Mouse (Mus musculus) left cerebral cortex, postnatal 25 days (tissue): ENCODE data around the gene Gabarapl2. TPM values are rescaled to one million over a fixed set of nuclear protein-coding genes. Genes with fewer than 3 reads are reported as not detected.
"Not testable (repeated sequence)": the region's sequence is repeated elsewhere in the genome, so short reads cannot be mapped to it uniquely, and the experiment has no call there.

ENCODE experiments used
- DNase-seq, 2 experiments: peaks; one replicate each; pipeline ENCODE4 v3.0.0; 2022; ENCODE audit warnings: low spot score in 2 of 2, mixed read lengths in 1 of 2
- intact Hi-C: fragments of 180-260 bp; cut with DNase I; formaldehyde crosslinking; loops from one replicate; pipeline ENCODE4 v1.15.1; 2025
- total RNA-seq, 2 experiments: library from RNA; stranded (reverse); gene quantifications; 2 replicates each; pipeline ENCODE4 v1.2.3; 2021

Gene Gabarapl2
- total RNA-seq, 2 experiments from 2014 or later, result 219 to 220 TPM

DNA sequence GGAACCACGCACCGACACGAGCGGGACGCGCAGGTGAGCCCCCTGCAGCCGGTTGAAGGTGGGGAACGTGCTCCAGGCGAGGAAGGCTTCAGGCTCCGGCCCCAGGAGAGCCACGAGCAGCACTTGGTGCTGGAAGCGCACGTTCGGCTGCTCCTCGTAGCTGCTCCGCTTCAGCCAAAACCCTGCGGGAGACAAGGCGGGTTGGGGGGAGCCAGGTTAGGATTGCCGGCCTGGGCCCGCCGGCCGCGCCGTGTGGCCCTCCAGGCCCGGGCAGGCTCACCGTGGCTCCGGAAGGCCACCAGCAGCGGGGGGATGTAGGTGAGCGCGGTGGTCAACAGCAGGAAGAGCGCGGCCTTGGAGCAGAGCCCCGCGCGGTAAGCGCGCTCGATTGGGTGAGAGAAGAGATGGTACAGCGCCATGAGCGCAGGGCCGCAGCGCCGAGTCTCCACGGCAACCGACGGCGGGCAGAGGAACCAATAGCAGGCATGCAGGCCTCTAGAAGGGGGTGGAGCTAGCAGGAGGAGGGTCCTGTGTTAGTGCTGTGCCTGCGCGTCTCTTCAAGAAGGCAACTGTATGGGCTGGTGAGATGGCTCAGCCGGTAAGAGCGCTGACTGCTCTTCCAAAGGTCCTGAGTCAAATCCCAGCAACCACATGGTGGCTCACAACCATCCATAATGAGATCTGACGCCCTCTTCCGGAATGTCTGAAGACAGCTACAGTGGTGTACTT is 7.0 kb upstream of the Gabarapl2 start, which contains the start of gene Tmem231:
Tmem231 (minus strand) TSS at position 534 of the 729 bp plus-strand sequence.
- DNase-seq, result peak; percentile 90 to 97

DNA sequence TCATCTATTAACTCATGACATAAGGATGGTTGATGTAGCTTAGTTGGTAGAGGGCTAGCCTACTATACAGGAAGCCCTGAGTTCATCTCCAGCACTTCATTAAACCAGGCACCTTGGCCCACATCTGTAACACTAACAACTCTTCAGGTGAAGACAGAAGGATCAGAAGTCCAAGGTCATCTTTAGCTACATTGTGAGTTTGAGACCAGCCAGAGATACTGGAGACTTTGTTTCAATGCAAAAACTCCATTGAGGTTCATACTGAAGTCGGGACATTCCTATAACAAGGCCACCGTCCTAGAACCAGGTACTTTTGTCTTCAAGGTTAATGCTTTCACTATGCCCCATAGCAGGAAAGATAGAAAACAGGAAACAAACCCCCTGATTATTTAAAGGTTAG is 6.3 kb upstream of the Gabarapl2 start:
- intact Hi-C loops, result no loop called here
- no peak for DNase-seq

More for the DNA sequence above, 7.0 kb upstream of the Gabarapl2 start, which contains the start of gene Tmem231:
- intact Hi-C loops, result no loop called here

DNA sequence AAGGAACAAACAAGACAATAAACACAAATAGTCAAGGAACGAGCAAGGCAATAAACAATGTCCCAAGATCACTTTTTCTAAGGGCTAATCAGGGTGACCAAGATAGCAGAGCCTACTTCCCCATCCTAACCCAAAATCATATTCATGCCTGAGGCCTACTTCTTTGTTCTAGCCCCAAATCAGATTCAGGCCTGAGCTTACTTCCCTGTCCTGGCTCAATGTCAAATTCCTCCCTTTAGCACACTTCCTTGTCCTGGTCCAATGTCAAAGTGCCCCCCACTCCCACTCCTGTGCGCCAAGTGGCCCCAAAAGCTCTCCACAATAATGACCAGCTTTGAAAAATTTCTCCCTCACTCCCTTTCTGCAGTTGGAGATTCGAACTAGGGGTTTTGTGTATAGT is 3.3 kb upstream of the Gabarapl2 start:
- DNase-seq, result no peak
- intact Hi-C loops, result no loop called here

GRCm38 (mm10) chr8:111938076-111938985 is 2.2 kb upstream of the Gabarapl2 start:
- DNase-seq, intact Hi-C loops: not testable (repeated sequence)

DNA sequence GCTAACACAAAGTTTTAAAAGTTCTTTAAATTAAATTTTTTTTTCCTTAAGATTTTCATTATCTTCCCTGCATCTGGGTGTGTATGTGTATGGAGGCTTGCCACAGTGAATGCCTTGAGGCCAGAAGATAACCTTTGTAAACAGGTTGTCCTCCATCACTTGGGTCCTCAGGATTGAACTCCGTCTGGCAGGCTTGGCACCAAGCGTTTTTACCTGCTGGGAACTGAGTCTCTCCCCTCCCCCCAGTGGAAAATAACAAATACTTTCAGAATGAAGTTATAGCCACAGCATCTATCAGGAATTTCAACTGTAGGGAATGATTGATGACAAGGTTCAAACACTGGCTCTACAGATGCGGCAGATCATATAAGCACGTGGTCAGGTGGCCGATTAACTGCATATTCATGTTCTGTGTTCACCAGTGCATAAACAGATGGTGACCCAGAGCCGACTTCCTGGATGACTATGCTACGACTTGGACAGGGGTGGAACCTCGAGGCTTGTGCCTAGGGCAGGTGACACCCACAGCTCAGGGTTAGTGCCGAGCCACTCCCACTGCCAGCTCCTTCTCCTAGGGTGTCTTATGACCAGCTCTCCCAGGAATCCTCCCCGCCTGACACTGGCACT is 874 bp upstream of the Gabarapl2 start:
- intact Hi-C loops, result loop anchor here (2.0 kb wide), 1 partner anchor 51 kb away; no protein-coding TSS in a partner anchor
- no peak for DNase-seq

DNA sequence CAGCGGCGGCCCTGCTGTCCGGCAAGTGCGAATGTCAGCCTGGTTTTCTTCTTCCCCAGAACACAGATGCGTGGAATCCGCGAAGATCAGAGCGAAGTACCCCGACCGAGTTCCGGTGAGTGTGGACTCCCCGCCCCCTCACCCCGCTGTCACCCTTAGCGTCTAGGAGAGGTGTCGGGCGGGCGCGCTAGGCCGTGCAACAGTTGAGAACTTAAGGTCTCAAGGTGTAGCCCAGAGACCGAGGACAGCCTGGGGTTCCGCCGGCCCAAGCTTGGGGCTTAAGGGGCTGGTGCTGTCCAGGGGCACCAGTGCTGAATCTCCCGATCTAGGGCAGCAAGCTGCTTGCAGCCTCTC is 575 bp downstream of the Gabarapl2 start:
- intact Hi-C loops, result loop anchor here (2.0 kb wide), 1 partner anchor 50 kb away; no protein-coding TSS in a partner anchor
- DNase-seq, result peak in 1 of 2 experiments; percentile 29

DNA sequence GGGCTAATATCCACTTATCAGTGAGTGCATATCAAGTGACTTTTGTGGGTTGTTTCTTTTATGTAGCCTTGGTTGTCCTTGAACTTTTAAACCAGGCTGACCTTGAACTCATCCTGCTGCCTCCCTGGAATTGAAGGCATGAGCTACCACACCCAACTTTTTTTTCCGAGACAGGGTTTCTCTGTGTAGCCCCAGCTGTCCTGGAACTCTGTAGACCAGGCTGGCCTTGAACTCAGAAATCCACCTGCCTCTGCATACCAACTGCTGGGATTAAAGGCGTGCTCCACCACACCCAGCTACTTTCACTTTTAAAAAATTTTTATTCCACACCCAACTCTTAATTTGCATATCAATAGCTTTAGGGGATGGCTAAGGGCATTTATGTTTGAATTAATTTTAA is 3.0 kb downstream of the Gabarapl2 start:
- intact Hi-C loops, result no loop called here
- no peak for DNase-seq

DNA sequence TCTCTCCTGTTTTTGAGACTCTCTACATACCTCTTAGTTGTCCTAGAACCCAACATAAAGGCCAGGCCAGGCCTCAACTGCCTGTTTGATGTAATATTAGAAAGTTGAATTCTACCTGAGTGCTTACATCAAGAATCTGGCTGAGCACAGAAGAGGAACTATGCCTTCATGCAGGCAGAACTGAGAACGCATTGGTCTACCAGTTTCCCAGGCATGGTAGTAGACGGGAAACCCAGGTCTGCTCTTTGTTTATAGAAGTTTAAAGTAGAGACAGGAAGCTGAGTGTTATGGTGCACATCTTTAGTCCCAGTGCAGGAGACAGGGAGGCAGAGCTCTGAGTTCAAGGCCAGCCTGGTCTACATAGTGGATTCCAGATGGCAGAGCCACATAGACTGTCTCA is 6.6 kb downstream of the Gabarapl2 start:
- intact Hi-C loops, result no loop called here
- DNase-seq, result no peak

DNA sequence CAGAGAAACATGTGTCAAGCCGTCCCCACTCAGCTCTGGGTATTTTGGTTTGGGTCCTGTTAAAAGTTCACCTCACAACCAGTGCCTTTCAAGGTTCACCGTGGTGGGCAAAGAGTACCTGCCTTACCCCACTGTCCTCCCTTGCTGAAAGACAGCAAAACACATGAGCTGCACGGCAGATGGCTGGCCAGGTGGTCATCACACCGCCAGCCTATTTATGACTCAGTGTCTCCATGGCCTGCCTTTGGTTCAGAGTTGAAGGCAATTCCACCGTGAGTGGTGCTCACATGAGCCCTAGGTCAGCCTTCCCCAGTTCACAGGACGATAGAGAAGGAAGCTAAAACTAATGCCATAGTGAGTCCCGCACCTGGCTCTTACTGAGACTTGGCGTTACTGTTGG is 7.5 kb downstream of the Gabarapl2 start:
- intact Hi-C loops, result no loop called here
- no peak for DNase-seq

DNA sequence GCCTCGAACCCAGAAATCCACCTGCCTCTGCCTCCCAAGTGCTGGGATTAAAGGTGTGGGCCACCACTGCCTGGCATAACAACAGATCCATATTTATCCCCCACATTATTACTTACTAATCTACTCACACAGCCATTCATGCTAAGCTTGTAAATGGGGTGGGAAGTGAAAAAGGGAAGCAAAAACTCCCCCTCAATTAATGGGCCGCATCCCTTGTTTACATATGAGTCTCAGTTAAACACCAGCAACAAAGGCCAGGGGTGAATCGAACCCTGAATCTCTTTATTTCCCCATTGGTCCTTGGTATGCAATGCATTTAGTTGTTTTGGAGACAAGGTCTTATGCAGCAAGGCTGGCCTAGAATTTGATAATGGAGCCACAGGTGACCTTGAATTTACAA is 10.3 kb downstream of the Gabarapl2 start:
- intact Hi-C loops, result no loop called here
- no peak for DNase-seq

- intact Hi-C loops, result no loop called here
- peak; percentile 70 to 92 for DNase-seq
These were observed 10.8 kb downstream of the Gabarapl2 start for GRCm38 (mm10) chr8:111951317-111951716.

DNA sequence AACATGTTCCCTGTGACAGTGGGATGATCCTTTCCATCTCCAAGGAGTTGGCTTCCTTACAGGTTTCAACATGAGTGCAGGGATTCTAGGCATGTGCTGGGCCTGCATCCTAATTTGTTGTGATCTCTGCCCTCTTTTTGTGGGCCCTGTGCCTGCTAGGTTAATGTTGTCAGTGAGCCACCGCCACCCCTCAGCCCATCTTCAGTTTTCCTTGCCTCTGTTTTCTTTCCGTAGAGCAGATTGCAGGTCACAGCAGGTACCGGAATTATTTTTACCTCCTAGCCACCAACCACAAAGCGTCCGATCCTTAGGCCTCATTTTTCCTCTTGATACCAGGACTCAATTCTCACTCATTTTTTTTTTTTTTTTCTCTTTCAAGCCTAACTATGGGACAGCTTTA is 11.4 kb downstream of the Gabarapl2 start:
- intact Hi-C loops, result no loop called here
- DNase-seq, result no peak

DNA sequence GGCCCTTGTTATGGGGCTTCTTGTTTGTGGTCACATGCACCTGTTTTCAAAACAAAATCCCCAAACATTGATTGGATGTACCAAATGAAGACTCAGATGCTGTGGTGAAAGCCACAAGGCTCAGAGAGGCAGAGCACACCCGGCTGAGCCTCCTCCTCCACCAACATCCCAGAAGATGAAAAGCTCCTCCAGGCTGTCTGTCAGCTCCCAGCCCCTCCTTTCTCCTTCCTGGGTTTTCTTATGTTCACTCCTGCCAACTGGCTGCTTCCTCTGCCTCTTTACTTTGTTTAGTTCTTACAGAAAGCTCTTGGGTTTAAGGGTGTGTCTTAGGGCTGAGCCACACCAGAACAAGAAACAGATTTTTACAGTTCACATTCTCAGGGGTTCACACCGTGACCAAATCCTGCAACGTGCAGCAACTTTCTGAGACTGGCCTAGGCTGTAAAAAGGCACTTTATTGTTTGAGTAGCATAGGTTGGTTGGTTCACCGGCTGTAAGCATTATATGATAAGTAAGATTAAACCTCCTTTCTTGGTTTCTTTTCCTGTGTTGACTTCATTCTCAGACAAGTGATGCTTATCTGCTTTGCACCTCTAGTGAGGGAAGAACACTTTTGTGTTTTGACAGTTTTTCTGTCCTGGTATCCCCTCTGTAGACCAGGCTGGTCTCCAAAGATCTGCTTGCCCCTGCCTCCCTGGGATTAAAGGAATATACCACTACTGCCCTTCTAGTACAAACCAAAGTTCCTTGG is 14.5 kb downstream of the Gabarapl2 start:
- intact Hi-C loops, result no loop called here
- DNase-seq, result no peak

GRCm38 (mm10) chr8:111955879-111956278 is 15.4 kb downstream of the Gabarapl2 start:
- DNase-seq, result no peak
- intact Hi-C loops, result no loop called here

GRCm38 (mm10) chr8:111957231-111957630 is 16.7 kb downstream of the Gabarapl2 start:
- intact Hi-C loops, result no loop called here
- DNase-seq, result no peak

GRCm38 (mm10) chr8:111960591-111961321 is 20.3 kb downstream of the Gabarapl2 start:
- intact Hi-C loops, result no loop called here
- no peak for DNase-seq

GRCm38 (mm10) chr8:111961330-111961729 is 20.8 kb downstream of the Gabarapl2 start:
- intact Hi-C loops, result no loop called here
- DNase-seq, result no peak

DNA sequence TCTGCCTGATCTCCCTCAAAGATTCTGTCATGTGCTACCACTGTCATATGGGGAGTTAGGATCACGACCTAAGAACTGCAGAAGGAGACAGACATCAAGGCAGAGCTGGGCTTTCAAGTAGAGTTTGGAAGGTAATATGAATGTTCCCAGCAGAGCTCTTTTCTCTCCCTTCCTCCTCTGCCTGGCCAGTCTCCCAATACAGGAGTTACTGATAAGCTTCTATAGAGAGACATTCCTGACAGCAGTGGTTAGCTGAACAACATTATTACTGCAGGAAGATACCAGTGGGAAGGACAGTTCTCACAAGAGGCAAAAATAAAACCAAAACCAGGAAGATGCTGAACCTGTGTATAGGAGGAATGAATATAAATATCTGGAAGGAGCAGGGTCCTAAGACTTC is 22.1 kb downstream of the Gabarapl2 start:
- intact Hi-C loops, result no loop called here
- no peak for DNase-seq

DNA sequence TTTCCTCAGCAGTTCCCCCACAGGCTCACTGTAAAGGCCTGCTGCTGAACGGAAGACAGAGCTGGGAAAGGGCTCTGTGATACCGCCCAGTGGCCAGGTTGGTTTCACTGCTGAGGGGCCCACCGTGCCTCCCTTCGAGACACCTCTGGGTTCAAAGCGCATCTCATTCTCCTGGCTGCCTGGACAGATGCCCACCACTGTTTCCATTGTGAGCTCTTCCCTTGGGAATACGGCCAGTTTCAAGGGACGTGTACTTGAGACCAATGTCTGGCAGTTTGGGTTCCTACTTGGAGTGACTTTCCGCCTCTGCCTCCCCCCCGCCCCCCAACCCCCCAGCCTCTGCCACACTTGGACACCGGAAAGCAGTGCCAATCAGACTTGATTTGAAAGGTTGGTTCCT is 22.6 kb downstream of the Gabarapl2 start:
- intact Hi-C loops, result no loop called here
- DNase-seq, result no peak
